Mouse (Mus musculus) hematopoietic stem cell, adult 5-6 weeks (primary cell): Measurements from ENCODE around the gene Skap1. TPM values are rescaled to one million over a fixed set of nuclear protein-coding genes. Genes with fewer than 3 reads are reported as not detected.

Source experiments
- ATAC-seq, 2 experiments: fragments of 125-278 bp in 1 of 2; replicated peaks in 1 of 2; 2 replicates each; pipeline ENCODE4 v1.8.0; 2016 to 2017; ENCODE audit warnings: inconsistent platforms in 2 of 2, mild to moderate bottlenecking in 2 of 2, moderate number of reproducible peaks in 2 of 2, low read depth in 1 of 2, moderate TSS enrichment in 1 of 2; ENCODE audit not compliant: low FRiP score in 2 of 2, poor library complexity in 2 of 2, severe bottlenecking in 2 of 2, insufficient read depth in 1 of 2, low TSS enrichment in 1 of 2
- total RNA-seq: library from RNA; stranded (forward); fragments of 172-1452, 232-1000 nt; gene quantifications from 2 replicates; pipeline ENCODE4 v1.2.3, GENCODE M21; 2017

Skap1 gene
- 2.4 and 3.6 TPM in 2 replicates for total RNA-seq

DNA sequence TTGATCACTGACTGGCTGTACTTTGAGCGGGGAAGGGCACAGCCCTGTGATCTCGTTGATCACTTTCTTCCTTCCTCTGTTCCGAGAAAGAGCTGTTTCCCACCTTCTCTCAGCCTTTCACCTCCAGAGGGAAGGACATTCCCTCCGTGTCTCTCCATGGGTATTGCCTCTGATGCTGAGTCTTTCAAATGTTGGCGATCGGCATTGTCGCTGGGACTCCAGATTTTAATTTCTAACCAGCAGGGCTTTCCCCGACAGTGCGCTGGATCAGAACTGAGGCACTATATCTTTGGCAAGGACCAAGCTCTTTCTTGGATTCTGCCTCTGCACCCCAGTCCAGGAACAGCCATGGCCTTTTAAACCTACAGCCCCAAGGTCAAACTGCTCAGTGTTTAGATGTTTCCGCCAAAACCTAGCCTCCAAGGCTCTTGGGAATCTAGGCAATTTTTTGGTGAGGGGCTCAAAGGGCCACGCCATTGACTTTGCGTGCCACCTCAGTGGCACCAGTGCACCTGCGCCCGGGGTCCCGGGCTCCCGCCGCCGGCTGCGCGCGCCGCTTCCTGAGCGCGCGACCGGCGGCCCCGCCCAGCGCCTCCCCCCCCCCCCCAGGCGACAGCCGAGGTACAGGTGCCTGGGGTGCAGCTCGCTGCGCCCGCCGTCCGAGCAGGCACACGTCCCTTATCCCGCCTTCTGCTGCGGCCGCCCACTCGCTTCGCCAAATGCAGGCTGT, at the start of gene Skap1:
TSS of gene Skap1 (plus strand) at position 608 of the 730 bp plus-strand sequence.
- ATAC-seq, result no peak; a peak in 1 of 4 replicates

DNA sequence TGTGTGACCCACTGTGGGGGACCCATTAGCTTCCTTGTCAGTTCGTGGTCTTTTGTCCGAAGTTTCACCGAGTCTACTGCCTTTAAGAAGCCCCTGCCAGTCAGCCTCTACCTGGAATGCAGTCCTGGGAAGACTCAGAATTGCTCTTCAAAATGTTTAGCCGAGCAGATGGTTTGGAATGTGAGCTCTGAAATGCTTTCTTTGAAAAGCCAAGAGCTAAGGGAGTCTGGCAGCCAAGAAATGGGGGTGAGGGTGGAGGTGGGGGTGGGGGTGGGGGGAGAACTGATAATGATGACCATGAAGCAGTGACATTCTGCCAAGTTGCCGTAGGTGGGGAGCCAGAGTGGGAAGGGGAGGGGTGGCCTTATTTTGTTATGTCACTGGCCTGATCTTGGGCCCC, 43.3 kb upstream of the Skap1 start:
- ATAC-seq, result no peak

DNA sequence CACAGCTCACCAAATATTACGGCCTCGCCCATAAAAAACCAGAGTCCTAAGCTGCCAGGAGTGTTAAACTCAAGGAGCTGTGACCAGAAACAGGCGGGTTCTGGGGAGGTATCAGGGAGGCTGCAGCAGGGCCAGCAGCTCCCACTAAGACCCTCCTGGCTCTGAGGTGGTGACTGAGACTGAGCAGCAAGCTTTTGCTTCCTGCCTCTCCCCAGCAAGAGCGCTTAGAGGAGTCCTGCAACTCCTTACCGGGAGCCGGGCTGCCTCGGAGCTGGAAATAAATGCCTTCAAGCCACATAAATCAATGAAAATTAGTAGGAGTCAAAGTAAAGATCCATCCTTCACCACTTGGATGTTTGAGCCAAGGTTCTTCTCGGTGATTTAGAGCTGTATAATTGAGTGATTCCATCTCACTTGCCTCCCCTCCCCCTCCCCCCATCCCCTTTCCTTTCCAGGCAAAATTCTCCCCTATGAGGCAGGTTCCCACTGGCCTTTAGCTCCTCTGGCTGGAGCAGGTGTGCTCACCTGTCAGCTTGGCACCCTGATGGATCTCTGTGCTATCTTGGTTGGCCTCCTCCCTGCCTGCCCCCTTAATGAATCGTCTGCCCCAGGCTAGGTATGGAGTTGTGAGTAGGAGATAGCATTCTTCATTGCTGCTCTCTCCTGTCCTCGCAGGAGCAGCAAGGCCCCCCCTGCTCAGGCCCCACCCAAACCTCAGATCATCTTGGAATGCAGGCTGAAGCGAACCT, 42.7 kb upstream of the Skap1 start:
- ATAC-seq, result no peak

DNA sequence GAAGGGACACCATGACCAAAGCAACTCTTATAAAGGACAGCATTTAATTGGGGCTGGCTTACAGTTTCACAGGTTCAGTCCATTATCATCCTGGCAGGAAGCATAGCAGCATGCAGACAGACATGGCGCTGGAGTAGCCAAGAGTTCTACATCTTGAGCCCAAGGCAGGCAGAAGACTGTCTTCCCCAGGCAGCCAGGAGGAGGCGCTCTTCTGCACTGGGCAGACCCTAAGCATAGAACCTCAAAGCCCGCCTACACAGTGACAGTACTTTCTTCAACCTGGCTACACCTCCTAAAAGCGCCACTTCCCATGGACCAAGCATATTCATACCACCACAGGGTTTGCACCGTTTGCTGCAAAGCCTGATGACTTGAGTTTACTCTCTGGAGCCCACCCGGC, 39.2 kb upstream of the Skap1 start:
- no peak for ATAC-seq

DNA sequence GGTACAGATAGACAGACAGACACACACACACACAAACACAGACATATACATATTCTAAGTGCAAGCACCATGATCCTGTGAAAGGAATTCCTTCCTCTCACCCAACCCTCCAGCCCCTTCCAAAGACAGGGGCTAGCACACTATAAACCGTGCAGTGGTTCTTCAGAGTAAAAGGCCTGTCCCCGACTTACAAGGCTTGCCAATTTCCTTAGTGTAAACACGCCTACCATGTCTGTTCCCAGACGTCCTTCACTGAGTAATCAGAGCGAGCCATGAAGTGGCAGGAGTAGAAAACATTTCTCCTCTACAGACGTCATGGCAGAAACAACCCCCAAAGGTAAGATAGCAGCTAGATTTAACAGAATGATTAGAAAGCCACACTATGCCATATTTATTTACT, 38.2 kb upstream of the Skap1 start:
- no peak for ATAC-seq

DNA sequence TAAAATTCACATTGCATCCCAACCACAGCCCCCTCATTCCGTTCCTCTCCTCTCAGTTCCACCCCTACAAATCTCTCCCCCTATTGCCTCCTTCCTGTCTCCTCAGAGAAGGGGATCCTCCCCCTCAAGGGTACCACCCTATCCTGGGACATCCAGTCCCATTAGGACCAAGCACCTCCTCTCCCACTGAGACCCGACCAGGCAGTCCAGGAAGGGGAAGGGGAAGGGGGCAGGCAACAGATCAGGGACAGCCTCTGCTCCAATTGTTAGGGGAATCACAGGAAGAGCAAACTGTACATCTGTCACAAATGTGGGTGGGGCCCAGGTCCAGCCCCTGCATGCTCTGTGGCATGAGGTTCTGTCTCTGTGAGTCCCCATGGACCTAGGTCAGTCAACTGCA, 37.6 kb upstream of the Skap1 start:
- no peak for ATAC-seq

DNA sequence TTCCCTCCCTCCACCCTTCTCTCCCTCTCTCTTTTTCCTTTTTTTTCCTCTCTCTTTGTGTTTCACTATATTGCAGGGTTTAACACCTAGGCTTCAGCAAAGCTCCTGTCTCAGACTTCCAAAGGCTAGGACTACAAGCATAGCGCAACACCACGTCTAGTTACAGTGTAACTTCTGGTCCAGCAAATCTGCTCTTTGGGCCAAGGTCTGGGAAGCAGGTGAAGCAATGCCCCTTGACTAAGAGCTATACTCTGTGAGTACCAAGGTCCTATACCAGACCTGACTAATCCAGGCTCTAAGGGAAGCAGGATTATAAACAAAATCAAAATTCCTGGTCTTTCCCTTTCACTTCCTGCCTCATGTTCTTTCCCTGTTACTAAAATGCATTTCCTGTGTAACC, 35.3 kb upstream of the Skap1 start:
- ATAC-seq, result no peak

DNA sequence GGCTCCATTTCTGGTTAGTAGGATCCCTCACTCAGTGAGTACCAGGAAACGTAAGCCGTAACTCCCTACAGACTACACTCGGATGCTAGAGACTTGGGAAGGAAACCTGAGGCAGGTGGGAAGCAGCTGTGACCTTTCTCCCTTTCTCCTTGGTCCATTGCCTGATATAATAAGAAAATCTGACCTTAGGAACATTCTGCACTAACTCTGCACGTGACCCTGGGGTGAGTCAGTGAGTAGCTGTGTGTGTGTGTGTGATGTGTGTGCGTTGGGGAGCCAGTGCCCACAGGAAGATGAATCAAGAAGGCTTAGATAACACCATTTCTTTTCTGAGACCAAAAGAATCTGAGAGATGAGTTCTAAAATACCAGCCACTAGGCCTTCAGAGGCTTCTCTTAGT, 34.5 kb upstream of the Skap1 start:
- no peak for ATAC-seq

DNA sequence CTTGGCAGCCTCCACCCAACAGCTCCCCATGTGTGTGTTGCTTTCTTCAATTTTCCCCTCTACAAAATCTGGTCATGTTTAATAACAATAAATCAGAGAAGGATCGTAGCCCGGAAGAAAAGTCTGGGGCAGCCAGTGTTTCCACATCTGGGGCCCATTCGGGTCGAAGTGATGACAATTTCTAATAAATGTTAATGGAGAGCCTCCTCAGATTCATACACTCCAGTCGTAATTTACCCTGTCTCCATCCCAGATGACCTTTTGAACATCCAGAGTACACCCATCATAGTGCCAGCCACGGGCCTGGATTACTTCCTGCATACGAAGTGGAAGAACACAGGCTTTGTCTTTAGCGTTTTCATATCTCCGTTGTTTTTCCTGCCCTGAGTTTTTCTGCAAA, 32.5 kb upstream of the Skap1 start:
- ATAC-seq, result no peak

DNA sequence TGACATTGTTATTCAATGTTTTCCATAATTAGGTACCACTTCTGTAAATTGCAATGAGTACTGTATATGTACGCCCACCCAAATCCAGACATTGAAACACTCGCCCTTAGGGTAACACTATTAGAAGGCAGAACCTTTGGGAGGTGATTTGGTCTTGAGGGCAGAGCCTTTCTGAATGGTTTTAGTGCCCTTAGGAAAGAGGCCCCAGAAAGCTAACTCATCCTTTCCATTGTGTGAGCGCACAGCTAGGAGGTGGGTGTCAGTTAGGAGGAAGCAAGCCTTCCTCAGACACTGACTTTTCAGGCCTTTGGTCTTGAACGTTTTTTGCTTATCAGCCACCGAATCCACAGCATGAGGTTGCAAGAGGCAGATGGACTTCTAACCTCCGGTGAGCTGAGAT, 29.5 kb upstream of the Skap1 start:
- no peak for ATAC-seq

DNA sequence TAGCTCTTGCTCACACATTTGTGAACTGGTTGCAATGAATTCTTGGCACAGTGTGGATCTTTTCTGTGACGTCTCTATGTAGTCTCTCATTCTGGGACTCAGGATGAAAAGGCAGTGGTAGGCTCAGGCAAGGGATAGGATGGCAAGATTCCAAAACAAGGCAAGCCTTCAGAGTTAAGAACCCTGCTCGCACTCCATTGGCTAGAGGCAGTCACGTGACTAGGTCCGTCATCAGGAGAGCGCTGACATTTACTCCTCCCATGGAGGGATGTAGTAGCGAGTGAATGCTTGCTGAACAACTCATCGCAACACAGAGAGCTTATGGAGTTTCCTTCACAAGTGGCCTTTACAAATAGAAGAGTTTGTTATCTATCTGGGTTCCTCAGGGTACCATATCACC, 27.9 kb upstream of the Skap1 start:
- ATAC-seq, result no peak

DNA sequence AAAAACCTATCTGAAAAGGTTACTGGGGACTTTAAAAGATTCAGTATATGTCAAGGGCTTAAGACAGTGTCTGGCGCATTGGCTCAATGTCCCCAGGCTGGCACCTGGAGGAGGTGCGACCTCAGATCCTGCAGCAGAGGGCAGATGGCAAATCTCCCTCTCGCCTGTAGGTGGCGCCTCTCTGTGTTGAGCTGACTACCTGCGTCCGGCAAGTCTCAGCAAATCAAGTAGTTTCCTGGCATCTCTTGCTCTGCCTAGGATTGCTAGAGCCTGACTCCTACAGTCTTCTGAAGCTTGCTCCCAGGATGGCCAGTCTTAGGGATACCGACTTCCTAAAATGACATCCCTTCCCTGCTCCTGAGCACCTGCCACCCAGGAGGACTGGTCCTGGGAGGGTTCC, 25.6 kb upstream of the Skap1 start:
- ATAC-seq, result peak; percentile 80 to 86

DNA sequence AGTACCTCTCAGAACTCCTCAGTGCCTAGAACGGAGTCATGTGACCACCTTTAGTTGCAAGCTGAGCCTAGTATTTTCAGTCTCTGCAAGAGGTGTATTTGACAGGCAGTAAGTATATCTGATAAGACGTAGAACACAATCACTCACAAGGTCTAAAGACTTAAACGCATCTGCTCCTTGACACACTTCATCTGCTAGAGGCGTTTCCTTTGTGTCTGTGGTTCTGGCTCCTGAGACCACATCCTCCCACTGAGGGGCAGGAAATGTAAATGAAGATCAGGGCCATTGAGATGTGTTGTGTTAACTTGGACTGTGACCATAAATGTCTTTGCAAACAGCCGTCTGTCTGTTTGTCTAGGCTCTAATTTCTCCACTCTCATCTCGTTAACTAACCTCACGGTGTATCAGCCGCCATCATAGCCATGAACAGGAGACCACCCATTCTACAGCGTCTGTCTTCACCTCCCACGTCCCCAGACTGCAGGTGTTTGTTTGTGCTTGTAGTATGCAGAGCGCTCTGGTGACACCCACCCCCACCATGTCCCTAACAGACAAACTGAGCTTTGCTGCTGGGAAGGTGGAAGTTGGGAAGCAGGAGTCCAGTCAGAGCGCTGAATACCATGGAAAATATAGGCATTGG, 22.7 kb upstream of the Skap1 start:
- peak; percentile 70 to 78; a peak in 3 of 4 replicates for ATAC-seq

DNA sequence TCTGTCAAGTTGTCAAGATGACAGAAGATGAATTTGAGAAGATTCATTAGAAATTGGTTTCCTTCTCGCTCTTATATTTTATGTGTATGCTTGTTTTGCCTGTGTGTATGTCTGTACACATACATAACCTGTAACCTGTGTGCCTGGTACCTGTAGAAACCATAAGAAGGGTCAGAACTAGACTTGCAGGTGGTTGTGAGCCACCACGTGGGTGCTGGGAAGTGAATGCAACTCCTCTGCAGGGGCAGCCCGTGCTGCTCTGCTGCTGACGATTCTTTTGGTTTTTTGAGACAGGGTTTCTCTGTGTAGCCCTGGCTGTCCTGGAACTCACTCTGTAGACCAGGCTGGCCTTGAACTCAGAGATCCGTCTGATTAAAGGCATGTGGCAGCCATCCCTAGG, 21.9 kb upstream of the Skap1 start:
- ATAC-seq, result no peak

DNA sequence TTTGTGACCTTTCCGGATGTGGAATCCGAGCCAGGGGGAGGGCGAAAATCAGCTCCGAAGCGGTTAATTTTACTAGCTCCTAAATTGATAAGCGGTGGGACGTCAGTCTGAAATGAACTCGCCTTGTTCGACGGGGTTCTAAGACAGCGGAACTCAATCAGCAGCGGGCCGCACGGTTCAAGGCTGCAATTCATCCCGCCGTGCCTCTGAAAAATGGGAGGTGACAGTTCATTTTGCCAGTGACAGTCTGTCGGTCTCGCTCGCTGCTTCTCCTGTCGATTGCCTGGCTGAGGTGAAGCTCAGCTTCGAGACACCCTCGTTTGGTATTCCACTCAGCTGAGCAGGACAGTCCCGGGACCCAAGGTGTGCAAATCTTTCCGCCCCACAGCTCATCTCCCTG, 16.5 kb upstream of the Skap1 start:
- no peak for ATAC-seq

DNA sequence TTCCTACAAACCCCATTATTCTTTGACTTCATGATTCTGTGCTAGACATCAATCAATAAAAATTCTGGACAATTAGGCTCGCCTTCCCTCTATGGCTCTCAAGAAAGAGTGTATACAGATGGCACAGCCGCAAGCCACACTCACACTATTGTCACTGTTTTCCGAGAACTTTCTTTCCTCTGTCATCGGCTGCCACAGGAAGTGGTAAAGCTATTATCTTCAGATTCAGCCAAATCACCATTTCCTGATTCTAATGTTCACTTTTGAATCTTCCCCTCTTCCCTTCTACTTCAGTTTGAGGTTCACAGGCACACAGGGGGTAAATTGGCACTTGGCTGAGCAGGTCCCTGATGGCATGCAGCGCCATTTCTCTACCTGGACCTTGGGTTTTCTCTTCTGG, 9.3 kb upstream of the Skap1 start:
- peak; percentile 39 to 57 for ATAC-seq

DNA sequence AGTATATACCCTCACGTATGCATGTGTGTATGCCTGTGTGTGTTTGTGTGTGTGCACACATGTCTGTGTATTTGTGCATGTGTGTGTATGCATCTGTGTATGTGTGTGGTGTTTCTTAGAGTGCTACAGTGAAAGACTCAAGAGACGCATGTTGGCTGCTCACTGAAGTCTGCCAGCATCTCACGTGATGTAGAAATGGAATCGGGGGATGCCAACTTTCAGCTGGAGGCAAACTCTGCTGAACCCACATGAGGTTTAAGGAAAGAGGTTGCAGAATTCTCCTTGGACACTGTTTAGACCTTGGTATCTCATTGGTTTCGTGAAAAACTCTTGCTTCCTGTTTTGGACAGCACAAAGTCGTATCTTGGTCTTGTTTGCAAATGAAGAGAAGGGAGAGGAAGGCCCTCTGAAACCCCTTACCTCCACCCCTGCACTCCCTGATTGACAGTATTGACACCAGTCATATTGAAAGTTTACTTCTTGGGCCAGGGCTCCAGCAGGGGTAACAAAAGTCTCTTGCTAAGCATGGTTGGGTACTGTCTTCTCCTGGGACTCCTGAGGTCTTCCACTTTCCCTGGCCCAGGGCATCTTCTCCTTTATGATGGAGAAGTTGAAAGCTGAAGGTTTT, 8.6 kb upstream of the Skap1 start:
- no peak for ATAC-seq
